Mouse (Mus musculus) midbrain, embryonic 13.5 days (tissue): ENCODE results near the gene Foxd1. TPM values are rescaled to one million over a fixed set of nuclear protein-coding genes. Genes with fewer than 3 reads are reported as not detected.

Experiments used
- ATAC-seq: fragments of 200-750 bp; cut with Nextera tagmentation; 2 replicates; pipeline ENCODE4 v1.8.0; 2017; ENCODE audit warnings: mild to moderate bottlenecking, moderate TSS enrichment, moderate library complexity
- H3K27ac ChIP-seq: fragments of 300-500 bp; sonication (generic); 2 replicates; pipeline ENCODE4 v1.5.1; 2015; ENCODE audit warnings: inconsistent platforms, mild to moderate bottlenecking, moderate library complexity
- H3K27me3 ChIP-seq: fragments of 300-500 bp; sonication (generic); 2 replicates; pipeline ENCODE4 v1.6.1; 2015; ENCODE audit warnings: mild to moderate bottlenecking, inconsistent platforms
- H3K36me3 ChIP-seq: fragments of 300-500 bp; sonication (generic); 2 replicates; pipeline ENCODE4 v1.6.1; 2015; ENCODE audit warnings: mild to moderate bottlenecking, inconsistent platforms
- H3K4me1 ChIP-seq: fragments of 300-500 bp; sonication (generic); replicated peaks from 2 replicates; pipeline ENCODE4 v1.6.1; 2015; ENCODE audit warnings: inconsistent platforms
- H3K4me2 ChIP-seq: fragments of 300-500 bp; sonication (generic); replicated peaks from 2 replicates; pipeline ENCODE4 v1.6.1; 2015; ENCODE audit warnings: moderate library complexity, mild to moderate bottlenecking, inconsistent platforms
- H3K4me3 ChIP-seq: fragments of 300-500 bp; sonication (generic); replicated peaks from 2 replicates; pipeline ENCODE4 v1.5.1; 2015; ENCODE audit warnings: mild to moderate bottlenecking, inconsistent platforms
- H3K9ac ChIP-seq: fragments of 300-500 bp; sonication (generic); replicated peaks from 2 replicates; pipeline ENCODE4 v1.6.1; 2015; ENCODE audit warnings: mild to moderate bottlenecking, inconsistent platforms
- H3K9me3 ChIP-seq: fragments of 300-500 bp; sonication (generic); 2 replicates; pipeline ENCODE4 v1.6.1; 2016; ENCODE audit warnings: mild to moderate bottlenecking, inconsistent platforms
- WGBS: fragments of 180-500 bp; shearing (Covaris S2); methylation state at CpG from one replicate; pipeline ENCODE4 v1.1.7; 2015; 5-methylcytosine and 5-hydroxymethylcytosine counted together
- polyA plus RNA-seq: library from polyadenylated mRNA; unstranded; fragments of >200 nt; fragmentation: Nextera tagmentation; extraction: Ambion mirVana; gene quantifications from 2 replicates; pipeline ENCODE4 v1.2.1, GENCODE M21; 2015

Foxd1 gene
- polyA plus RNA-seq, 1 experiment from 2014 or later, result 0.86 TPM

GRCm38 (mm10) chr13:98369046-98369445, 15.0 kb downstream of the Foxd1 start:
- Histone ChIP-seq H3K9ac (no peak overlapping the region), H3K9me3 (no peaks in the 10 kb centered on the region), H3K27ac (no peak overlapping the region), H3K4me1 (peaks cover 10% of the 10 kb centered on the region), H3K27me3 (peaks cover 95% of the 10 kb centered on the region), H3K4me2 (no peak overlapping the region), H3K4me3 (no peak overlapping the region), H3K36me3 (no peaks in the 10 kb centered on the region)
- WGBS, result 4% methylated on average over 6 of the region's 6 CpGs
- ATAC-seq, result no peak

- no peaks in the 10 kb centered on the region for H3K9me3 ChIP-seq
- H3K9ac ChIP-seq, result no peak overlapping the region
- no peaks in the 10 kb centered on the region for H3K36me3 ChIP-seq
- no peaks in the 10 kb centered on the region for H3K4me1 ChIP-seq
- no peak overlapping the region for H3K4me3 ChIP-seq
- peaks cover 60% of the 10 kb centered on the region for H3K27me3 ChIP-seq
- no peak overlapping the region for H3K27ac ChIP-seq
- H3K4me2 ChIP-seq, result no peak overlapping the region
- 69% methylated on average over 8 of the region's 8 CpGs for WGBS
- ATAC-seq, result no peak
These were observed 20.5 kb downstream of the Foxd1 start for GRCm38 (mm10) chr13:98374560-98374959.

- Histone ChIP-seq H3K36me3 (no peaks in the 10 kb centered on the region), H3K4me3 (no peak overlapping the region), H3K27me3 (peaks cover 55% of the 10 kb centered on the region), H3K4me2 (no peak overlapping the region), H3K9ac (no peak overlapping the region), H3K4me1 (no peaks in the 10 kb centered on the region), H3K27ac (no peak overlapping the region), H3K9me3 (no peaks in the 10 kb centered on the region)
- 77% methylated on average over 3 of the region's 3 CpGs for WGBS
- ATAC-seq, result no peak
These were observed 20.9 kb downstream of the Foxd1 start for GRCm38 (mm10) chr13:98374979-98375378.

- Histone ChIP-seq H3K4me2 (no peak overlapping the region), H3K27ac (no peak overlapping the region), H3K9ac (no peak overlapping the region), H3K4me3 (no peak overlapping the region), H3K4me1 (no peaks in the 10 kb centered on the region), H3K9me3 (0 out of 2 replicates have a peak, but pooled peaks cover 5% of the 10 kb centered on the region), H3K27me3 (peaks cover 37% of the 10 kb centered on the region), H3K36me3 (no peaks in the 10 kb centered on the region)
- 95% methylated on average over 3 of the region's 3 CpGs for WGBS
- ATAC-seq, result no peak
These were observed 23.7 kb downstream of the Foxd1 start for GRCm38 (mm10) chr13:98377746-98378145.

DNA sequence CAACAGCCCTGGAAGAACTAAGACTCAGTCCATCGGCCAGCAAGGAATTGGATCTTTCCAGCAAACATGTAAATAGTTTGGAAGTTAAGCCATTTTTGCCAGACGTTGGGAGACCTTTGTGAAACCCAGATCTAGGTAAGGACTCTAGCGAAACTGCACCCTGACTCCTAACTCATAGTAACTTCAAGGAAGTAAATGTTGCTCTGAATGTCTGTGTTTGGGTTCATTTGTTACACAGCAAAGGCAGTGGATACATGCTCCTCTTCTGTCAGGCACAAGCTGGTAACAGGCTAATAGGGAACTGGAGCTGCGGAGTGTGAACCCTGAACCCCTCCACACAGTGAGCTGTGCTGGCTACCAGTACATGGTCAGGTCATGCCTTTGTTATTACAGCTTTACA, 28.7 kb downstream of the Foxd1 start:
- peaks cover 16% of the 10 kb centered on the region; the same call in 1 of the 2 replicates for H3K9me3 ChIP-seq
- H3K27ac ChIP-seq, result no peak overlapping the region
- H3K27me3 ChIP-seq, result peaks cover 32% of the 10 kb centered on the region; the same call in 1 of the 2 replicates
- WGBS, result 89% methylated on average over 4 of the region's 4 CpGs
- no peaks in the 10 kb centered on the region for H3K4me1 ChIP-seq
- H3K4me3 ChIP-seq, result no peak overlapping the region
- no peak for ATAC-seq
- no peak overlapping the region for H3K4me2 ChIP-seq
- H3K36me3 ChIP-seq, result no peaks in the 10 kb centered on the region
- no peak overlapping the region for H3K9ac ChIP-seq

DNA sequence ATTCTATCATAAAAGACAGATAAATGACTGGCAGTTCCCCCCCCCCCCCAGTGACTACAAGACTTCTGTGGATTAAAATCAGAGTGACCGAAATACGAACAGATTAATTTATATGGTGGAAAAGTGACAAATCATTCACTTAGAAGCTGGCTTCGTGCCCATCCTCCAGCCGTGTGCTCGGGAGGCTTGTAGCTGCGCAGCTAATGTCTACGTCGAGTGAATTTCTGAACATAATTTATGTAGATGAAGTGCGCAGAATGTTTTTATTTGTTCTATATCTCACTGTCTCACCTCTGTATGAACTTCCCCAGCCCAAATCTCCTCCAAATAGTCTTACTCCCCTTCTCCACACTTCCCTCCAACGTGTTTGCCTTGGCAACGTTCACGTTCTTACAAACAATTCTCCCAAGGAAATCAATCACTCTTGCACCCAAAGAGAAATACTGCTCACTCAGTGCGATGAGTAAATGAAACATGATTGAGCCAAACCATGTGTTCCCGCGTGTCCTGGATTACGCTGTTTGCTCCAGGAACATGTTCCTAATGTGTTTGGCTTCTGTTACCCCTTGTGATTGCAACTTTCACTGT, 30.0 kb downstream of the Foxd1 start:
- Histone ChIP-seq H3K27me3 (peaks cover 44% of the 10 kb centered on the region), H3K4me1 (no peaks in the 10 kb centered on the region), H3K4me2 (no peak overlapping the region), H3K36me3 (no peaks in the 10 kb centered on the region), H3K9ac (no peak overlapping the region), H3K9me3 (peaks cover 16% of the 10 kb centered on the region; the same call in 1 of the 2 replicates), H3K4me3 (no peak overlapping the region), H3K27ac (no peak overlapping the region)
- ATAC-seq, result no peak
- WGBS, result 86% methylated on average over 16 of the region's 16 CpGs

- Histone ChIP-seq H3K36me3 (no peaks in the 10 kb centered on the region), H3K9me3 (peaks cover 16% of the 10 kb centered on the region; the same call in 1 of the 2 replicates), H3K4me3 (no peak overlapping the region), H3K27me3 (peaks cover 63% of the 10 kb centered on the region), H3K4me1 (peaks cover 7% of the 10 kb centered on the region), H3K27ac (no peak overlapping the region), H3K4me2 (no peak overlapping the region), H3K9ac (no peak overlapping the region)
- no peak for ATAC-seq
- WGBS, result 84% methylated on average over 2 of the region's 2 CpGs
These were observed 31.8 kb downstream of the Foxd1 start for GRCm38 (mm10) chr13:98385877-98386276.

DNA sequence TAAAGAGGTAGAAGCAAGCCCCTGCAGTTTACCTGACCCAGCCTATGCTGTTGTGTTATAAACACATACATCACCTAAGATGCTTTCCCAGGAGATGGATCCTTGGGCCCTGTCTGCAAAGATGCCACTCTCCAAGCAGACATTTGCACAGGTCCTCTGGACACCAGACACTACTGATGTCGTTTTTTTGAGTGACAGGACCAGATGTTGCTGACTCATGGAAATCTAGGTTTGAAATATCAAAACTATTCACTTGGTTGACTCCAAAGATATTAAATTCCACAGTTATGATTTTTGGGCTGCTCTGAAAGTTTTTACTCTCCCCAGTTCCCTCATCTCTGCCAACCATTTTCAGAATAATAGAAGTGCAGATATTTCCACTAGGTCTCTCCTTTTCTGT, 35.0 kb downstream of the Foxd1 start:
- no peak overlapping the region for H3K4me2 ChIP-seq
- H3K4me3 ChIP-seq, result no peak overlapping the region
- H3K27me3 ChIP-seq, result peaks cover 83% of the 10 kb centered on the region
- H3K27ac ChIP-seq, result no peak overlapping the region
- H3K36me3 ChIP-seq, result no peaks in the 10 kb centered on the region
- peaks cover 11% of the 10 kb centered on the region; the same call in 1 of the 2 replicates for H3K9me3 ChIP-seq
- ATAC-seq, result no peak
- no peak overlapping the region for H3K9ac ChIP-seq
- peaks cover 14% of the 10 kb centered on the region for H3K4me1 ChIP-seq
- WGBS, result 60% methylated on average over 1 of the region's 1 CpGs

DNA sequence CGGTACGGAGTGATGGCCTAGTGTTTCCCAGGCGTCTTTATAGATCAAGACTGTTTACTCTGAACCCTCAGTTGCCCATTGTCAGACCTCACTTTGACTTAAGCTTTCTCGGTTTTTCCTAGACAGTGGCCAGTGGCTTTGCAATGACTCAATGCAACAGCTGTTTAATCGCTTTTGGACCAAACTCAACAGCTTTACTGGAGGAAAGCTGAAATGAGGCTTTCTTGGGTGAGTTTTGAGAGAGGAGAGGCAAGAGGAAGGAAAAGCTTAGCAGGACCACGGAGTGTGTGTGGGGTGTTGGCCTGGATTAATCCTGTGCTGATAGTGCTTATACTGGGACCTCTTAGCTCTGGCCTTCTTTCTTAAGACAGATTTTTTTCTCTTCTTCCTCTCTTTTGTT, 36.3 kb downstream of the Foxd1 start:
- peak overlapping the region; percentile 49 for H3K4me3 ChIP-seq
- no peak for ATAC-seq

GRCm38 (mm10) chr13:98390771-98391634, 37.0 kb downstream of the Foxd1 start:
- Histone ChIP-seq H3K9ac (0 out of 2 replicates have a peak overlapping the region, but pooled peaks have one; percentile 48), H3K4me2 (peak overlapping the region; percentile 82), H3K4me3 (peak overlapping the region; percentile 49), H3K36me3 (no peaks in the 10 kb centered on the region), H3K4me1 (peaks cover 14% of the 10 kb centered on the region), H3K27me3 (peaks cover 85% of the 10 kb centered on the region), H3K9me3 (peaks cover 8% of the 10 kb centered on the region; the same call in 1 of the 2 replicates), H3K27ac (no peak overlapping the region)
- peak; percentile 83 for ATAC-seq
- WGBS, result under 1% methylated on average over 68 of the region's 68 CpGs

More for the DNA sequence above, 36.3 kb downstream of the Foxd1 start:
- H3K27me3 ChIP-seq, result peaks cover 87% of the 10 kb centered on the region
- peaks cover 11% of the 10 kb centered on the region; the same call in 1 of the 2 replicates for H3K9me3 ChIP-seq
- H3K4me2 ChIP-seq, result peak overlapping the region; percentile 82
- no peak overlapping the region for H3K9ac ChIP-seq
- peaks cover 14% of the 10 kb centered on the region for H3K4me1 ChIP-seq
- H3K27ac ChIP-seq, result no peak overlapping the region
- WGBS, result 7% methylated on average over 6 of the region's 6 CpGs
- no peaks in the 10 kb centered on the region for H3K36me3 ChIP-seq

DNA sequence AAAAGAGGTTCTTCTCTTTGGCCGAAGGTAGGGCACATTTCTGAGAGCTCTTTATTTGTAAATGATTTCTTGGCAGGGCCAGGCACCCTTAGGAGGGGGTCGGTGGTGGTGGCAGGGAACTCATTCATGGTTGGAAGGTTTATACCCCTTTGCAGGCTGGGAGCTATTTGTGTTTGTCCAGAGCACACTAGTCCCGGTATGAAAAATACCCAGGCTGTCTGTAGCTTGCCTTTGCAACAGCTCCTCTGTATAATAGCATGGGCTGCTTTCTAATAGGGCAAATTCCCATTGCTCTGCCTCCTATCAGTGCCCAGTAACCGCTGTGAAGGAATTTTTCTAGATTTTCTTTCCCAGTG, 37.6 kb downstream of the Foxd1 start:
- Histone ChIP-seq H3K27ac (no peak overlapping the region), H3K27me3 (peaks cover 81% of the 10 kb centered on the region), H3K4me3 (peak overlapping the region; percentile 49), H3K36me3 (no peaks in the 10 kb centered on the region), H3K9me3 (0 out of 2 replicates have a peak, but pooled peaks cover 2% of the 10 kb centered on the region), H3K4me1 (peaks cover 14% of the 10 kb centered on the region), H3K4me2 (peak overlapping the region; percentile 82), H3K9ac (no peak overlapping the region)
- ATAC-seq, result peak; percentile 20; the same call in 1 of the 2 replicates
- WGBS, result 3% methylated on average over 4 of the region's 4 CpGs

GRCm38 (mm10) chr13:98392031-98392430, 38.0 kb downstream of the Foxd1 start:
- H3K9me3 ChIP-seq, result no peaks in the 10 kb centered on the region
- H3K4me3 ChIP-seq, result no peak overlapping the region
- H3K27me3 ChIP-seq, result peaks cover 79% of the 10 kb centered on the region
- H3K4me1 ChIP-seq, result peaks cover 14% of the 10 kb centered on the region
- WGBS, result 24% methylated on average over 6 of the region's 6 CpGs
- H3K36me3 ChIP-seq, result no peaks in the 10 kb centered on the region
- ATAC-seq, result no peak
- H3K9ac ChIP-seq, result no peak overlapping the region
- no peak overlapping the region for H3K27ac ChIP-seq
- H3K4me2 ChIP-seq, result peak overlapping the region; percentile 82; the same call in 1 of the 2 replicates
